Mouse (Mus musculus) thymus, postnatal 25 days (tissue): ENCODE measurements around the gene Tradd.

ENCODE experiments used
- DNase-seq: peaks from one replicate; pipeline ENCODE4 v3.0.0; 2022

Tradd gene

GRCm38 (mm10) chr8:105269461-105269947 is 5.1 kb upstream of the Tradd start, which contains the start of gene Hsf4:
Gene Hsf4 (plus strand): TSS chr8:105269801.
- no peak for DNase-seq

DNA sequence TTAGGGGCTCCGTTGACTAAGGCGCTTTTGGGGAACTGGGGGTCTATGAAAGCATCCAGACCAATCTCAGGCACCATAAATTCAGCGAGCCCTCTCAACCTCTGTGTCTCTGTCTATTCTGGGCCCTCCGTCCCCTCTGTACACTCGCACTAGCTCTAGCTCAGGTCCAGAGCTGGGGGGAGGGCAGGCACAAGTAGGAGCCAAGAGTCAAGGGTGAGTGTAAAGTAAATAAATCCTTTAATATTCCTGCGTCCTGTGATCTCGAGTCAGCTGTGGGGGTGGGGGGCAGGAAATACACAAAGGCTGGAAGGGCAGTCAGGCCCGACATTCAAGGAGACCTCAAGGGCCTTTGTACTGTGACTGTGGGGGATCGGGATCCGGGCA is 4.7 kb upstream of the Tradd start:
- no peak for DNase-seq

GRCm38 (mm10) chr8:105268342-105269074 is 4.1 kb upstream of the Tradd start:
- DNase-seq = no peak

DNA sequence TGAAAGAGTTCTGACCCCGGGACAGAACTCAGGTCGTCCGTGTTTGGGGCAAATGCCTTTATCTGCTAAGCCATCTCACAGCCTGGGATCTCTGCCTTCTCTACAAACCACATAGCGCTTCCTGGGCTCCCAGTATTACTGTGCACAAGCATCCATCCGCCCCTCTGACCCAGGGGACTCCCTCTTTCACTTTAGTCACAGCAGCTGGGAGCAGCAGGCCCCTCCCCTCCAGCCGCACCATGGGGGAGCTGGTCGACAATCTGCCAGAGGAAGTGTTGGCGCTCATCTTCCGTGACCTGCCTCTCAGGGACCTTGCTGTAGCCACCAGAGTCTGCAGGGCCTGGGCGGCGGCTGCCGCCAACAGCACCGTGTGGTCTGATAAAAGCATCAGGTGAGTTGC is 2.4 kb upstream of the Tradd start:
- peak; percentile 40 for DNase-seq

GRCm38 (mm10) chr8:105265128-105265527 is 719 bp upstream of the Tradd start:
- DNase-seq = peak; percentile 57

GRCm38 (mm10) chr8:105263244-105263912 is 1.0 kb downstream of the Tradd start:
- DNase-seq = no peak

- no peak for DNase-seq
Measured at GRCm38 (mm10) chr8:105261326-105261980, 3.0 kb downstream of the Tradd start.

DNA sequence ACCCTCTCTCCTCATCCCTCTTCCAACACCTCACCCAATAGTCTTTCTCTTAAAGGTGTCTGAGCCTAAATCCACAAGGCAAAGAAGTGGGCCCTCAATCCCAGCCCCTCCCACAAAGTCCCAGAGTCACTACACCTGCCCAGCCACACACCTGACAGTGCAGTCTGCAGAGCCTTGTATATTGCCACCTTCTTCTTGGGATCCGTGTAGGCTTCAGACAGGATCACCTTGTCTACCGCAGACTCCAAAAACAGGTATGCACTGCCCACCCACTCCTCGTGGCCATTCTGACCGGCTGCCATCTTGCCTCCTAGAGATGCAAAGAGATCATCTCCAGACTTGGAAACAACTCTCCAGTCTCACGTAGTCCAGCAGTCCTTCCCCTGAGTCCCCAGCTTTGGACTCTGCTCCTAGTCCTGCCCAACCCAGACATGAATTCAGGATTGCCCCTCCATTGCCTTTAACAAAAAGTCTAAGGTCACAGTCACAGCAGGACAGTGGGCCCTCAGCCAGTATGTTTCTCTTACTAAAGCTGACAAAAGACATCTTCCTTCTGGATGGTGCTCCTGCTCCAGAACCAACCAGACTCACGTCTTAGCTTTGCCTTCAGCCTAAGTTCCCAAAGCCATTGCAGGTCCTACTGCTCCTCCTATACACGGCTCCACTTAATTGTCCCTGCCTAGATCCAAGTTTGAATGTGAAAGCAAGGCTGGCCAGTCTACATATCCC is 3.9 kb downstream of the Tradd start:
- DNase-seq = no peak

- peak; percentile 79 for DNase-seq
Measured at GRCm38 (mm10) chr8:105259721-105260320, 4.6 kb downstream of the Tradd start.

GRCm38 (mm10) chr8:105258911-105259720 is 5.3 kb downstream of the Tradd start:
- no peak for DNase-seq

DNA sequence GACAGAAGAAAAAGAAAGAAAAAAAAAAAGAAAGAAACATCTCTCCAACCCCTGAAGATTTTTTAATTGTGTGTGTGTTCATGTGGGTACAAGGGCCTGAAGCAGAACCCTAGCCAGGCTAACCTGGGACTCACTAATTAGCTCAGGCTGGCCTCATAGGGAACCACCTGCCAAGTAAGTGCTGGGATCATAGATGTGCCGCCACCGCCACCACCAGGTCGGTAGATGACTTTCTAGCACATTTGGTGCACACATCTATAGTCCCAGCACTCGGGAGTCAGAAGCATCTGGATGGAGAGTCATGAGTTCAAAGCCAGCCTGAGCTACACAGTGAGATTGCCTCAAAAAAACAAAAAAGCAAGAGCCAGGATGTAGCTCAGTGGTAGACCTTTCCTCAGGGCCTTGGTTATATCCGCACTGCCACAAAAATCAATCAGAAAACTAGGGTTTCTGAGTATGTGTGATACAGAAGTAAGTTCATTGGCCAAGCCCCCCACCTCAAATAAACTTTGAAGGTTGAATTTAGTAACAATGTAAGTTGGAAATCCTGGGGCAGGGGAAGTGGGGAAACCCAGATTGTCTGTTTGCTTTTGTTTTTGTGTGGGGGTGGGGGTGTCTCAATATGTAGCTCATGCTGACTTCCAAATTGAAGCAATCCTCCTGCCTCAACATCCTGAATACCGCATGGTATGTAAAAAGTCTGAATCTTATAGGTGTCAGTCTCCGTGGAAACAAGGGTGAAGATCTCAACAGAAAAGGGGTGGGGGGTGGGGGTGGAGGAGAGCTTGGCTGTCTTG is 6.9 kb downstream of the Tradd start:
- DNase-seq = no peak

- DNase-seq = peak; percentile 77
Measured at GRCm38 (mm10) chr8:105254966-105255350, 9.5 kb downstream of the Tradd start, which contains the start of gene B3gnt9. Gene B3gnt9 (minus strand): TSS chr8:105255153.

DNA sequence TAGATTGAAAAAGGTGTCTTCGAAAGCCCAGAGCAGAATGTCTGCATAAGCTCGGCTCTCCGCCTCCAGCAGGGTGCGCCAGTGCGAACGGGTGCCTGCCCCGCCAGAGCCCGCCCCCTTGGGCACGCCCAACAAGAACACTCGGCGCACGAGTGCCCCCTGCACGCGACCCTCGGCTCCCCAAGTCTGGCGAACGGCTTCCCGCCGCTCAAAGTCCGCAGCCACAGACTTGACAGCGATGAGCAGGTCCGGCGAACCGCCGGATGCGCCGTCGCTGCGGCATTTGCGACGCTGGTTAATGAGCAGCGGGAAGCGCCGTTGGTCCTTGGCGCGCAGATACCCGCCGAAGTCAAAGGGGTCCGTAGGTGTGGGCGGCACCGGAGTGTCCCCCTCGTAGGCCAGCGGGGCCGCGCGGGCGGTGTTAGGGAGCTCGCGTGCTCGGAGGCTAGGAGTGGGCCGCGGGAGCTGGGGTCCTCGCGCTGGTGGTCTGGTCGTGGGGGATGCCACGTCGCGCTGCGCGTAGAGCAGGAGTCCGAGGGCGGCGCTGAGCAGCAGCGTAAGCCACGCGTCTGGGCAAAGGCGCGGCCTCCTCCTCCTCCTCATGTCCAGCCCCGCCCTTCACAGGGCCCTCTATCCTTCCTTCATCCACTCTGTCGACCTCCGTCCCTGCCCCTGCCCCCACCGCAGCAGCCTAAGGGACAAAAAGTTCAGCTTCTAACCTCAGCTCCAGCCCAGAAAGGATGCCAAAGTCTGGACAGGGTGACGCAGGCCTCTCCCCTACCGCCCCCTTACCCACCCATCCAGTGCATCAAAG is 10.1 kb downstream of the Tradd start:
- DNase-seq = peak; percentile 97

GRCm38 (mm10) chr8:105253766-105254151 is 10.7 kb downstream of the Tradd start:
- DNase-seq = no peak

- no peak for DNase-seq
Measured at GRCm38 (mm10) chr8:105252680-105253537, 11.5 kb downstream of the Tradd start.

DNA sequence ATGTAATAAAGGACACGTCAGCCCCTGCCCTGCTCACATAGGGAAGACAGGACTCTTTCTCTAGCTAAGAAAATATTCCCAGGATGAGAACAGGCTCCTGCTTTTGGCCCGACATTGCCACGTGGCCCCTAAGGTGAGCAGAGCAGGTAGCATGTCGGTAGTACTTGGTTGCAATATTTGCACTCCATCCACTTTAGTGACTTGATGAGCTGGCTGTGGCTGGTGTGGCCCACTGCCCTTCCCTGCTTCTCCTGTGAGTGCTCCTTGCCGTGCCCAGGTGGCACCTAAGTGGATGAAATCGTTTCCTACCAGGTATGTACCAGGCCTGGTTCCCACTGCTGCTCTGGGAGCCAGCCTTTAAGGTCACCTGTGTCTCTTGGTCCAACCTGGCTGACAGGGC is 12.5 kb downstream of the Tradd start:
- no peak for DNase-seq

- DNase-seq = no peak
Measured at GRCm38 (mm10) chr8:105241016-105241415, 23.4 kb downstream of the Tradd start.

DNA sequence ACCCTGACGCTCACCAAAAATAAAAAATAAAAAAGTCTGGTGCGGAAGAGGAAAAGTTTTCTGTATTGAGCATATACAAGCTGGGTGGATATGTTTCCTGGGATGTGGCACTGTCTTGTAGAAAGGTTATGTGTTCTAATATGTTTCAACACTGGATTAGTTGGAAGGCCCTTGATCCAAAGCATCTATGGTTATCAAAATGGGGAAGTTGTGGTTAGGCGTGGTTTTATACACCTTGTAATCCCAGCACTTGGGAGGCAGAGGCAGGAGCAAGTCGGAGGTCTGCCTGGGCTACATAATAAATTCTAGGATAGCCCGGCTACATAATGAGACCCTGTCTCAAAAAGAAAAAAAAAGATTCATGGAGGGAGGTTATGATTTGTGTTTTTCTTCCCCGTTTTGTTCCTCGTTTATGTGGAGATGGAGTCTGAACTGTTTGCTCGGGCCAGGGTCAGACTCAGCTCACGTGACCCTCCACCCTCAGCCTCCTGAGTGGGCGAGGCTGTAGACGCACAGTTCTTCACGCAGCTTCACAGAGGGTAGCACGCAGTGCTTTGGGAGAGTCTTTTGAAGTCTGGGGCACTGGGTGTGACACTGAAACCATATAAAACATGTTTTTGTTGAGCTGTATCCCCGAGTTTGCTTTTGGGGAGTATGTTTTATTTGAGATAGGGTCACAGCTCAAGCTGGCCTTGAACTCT is 26.8 kb downstream of the Tradd start:
- no peak for DNase-seq
